Mouse (Mus musculus): ENCODE measurements around the gene Map3k6. TPM values are rescaled to one million over a fixed set of nuclear protein-coding genes. Genes with fewer than 3 reads are reported as not detected.

Gene Map3k6
- 1.8 TPM in 2 replicates for polyA plus RNA-seq (2015; fragmentation: Nextera tagmentation; extraction: Ambion mirVana)

- H3K4me3 ChIP-seq (ENCODE audit: low read depth, low read length) = peak within 1 kb of the TSS; percentile 57
- H3K27me3 ChIP-seq (replicated peaks; ENCODE audit: control insufficient read depth, insufficient read depth, low read length) = peaks cover 3% of the 10 kb centered on the region; the same call in 1 of the 2 replicates
- H3K27ac ChIP-seq (ENCODE audit: low read depth, low read length) = peak within 1 kb of the TSS; percentile 84
- peak within 1 kb of the TSS; percentile 98 for H3K4me2 ChIP-seq (replicated peaks; ENCODE audit: low read depth)
- ATAC-seq = peak; percentile 50
- peak within 1 kb of the TSS; percentile 53 for H3K9ac ChIP-seq (ENCODE audit: low read depth, low read length)
- 6% methylated on average over 16 of the region's 16 CpGs for WGBS
- no peaks in the 10 kb centered on the region for H3K36me3 ChIP-seq (ENCODE audit: control insufficient read depth, insufficient read depth)
- H3K9me3 ChIP-seq (ENCODE audit: control insufficient read depth) = no peaks in the 10 kb centered on the region
- TF ChIP-seq CTCF (IDR thresholded peaks at IDR 0.05; ENCODE audit: low read depth) = no peak
- H3K4me1 ChIP-seq (replicated peaks; ENCODE audit: control insufficient read depth, insufficient read depth, low read length) = no peaks in the 10 kb centered on the region
These were observed at the start of gene Map3k6 for GRCm38 (mm10) chr4:133240490-133240921. Gene Map3k6 (plus strand): TSS chr4:133240818.

GRCm38 (mm10) chr4:133194482-133194881, 46.1 kb upstream of the Map3k6 start:
- TF ChIP-seq CTCF (IDR thresholded peaks at IDR 0.05; ENCODE audit: low read depth) = no peak
- no peak for ATAC-seq
- no peaks in the 10 kb centered on the region for H3K9me3 ChIP-seq (ENCODE audit: control insufficient read depth)
- H3K27ac ChIP-seq (ENCODE audit: low read depth, low read length) = peak overlapping the region; percentile 21; the same call in 1 of the 2 replicates
- no peaks in the 10 kb centered on the region for H3K27me3 ChIP-seq (replicated peaks; ENCODE audit: control insufficient read depth, insufficient read depth, low read length)
- peaks cover 64% of the 10 kb centered on the region for H3K36me3 ChIP-seq (ENCODE audit: control insufficient read depth, insufficient read depth)
- no peak overlapping the region for H3K9ac ChIP-seq (ENCODE audit: low read depth, low read length)
- 84% methylated on average over 11 of the region's 11 CpGs for WGBS
- no peak overlapping the region for H3K4me2 ChIP-seq (replicated peaks; ENCODE audit: low read depth)
- peaks cover 4% of the 10 kb centered on the region; the same call in 1 of the 2 replicates for H3K4me1 ChIP-seq (replicated peaks; ENCODE audit: control insufficient read depth, insufficient read depth, low read length)
- no peak overlapping the region for H3K4me3 ChIP-seq (ENCODE audit: low read depth, low read length)

GRCm38 (mm10) chr4:133195014-133195413, 45.6 kb upstream of the Map3k6 start:
- WGBS = 43% methylated on average over 4 of the region's 4 CpGs
- no peak for TF ChIP-seq CTCF (IDR thresholded peaks at IDR 0.05; ENCODE audit: low read depth)
- Histone ChIP-seq H3K36me3 (ENCODE audit: control insufficient read depth, insufficient read depth) (peaks cover 59% of the 10 kb centered on the region), H3K4me2 (replicated peaks; ENCODE audit: low read depth) (no peak overlapping the region), H3K27me3 (replicated peaks; ENCODE audit: control insufficient read depth, insufficient read depth, low read length) (no peaks in the 10 kb centered on the region), H3K4me3 (ENCODE audit: low read depth, low read length) (no peak overlapping the region), H3K4me1 (replicated peaks; ENCODE audit: control insufficient read depth, insufficient read depth, low read length) (peaks cover 6% of the 10 kb centered on the region), H3K9me3 (ENCODE audit: control insufficient read depth) (no peaks in the 10 kb centered on the region), H3K27ac (ENCODE audit: low read depth, low read length) (no peak overlapping the region), H3K9ac (ENCODE audit: low read depth, low read length) (no peak overlapping the region)
- ATAC-seq = no peak

- Histone ChIP-seq H3K4me1 (replicated peaks; ENCODE audit: control insufficient read depth, insufficient read depth, low read length) (peaks cover 14% of the 10 kb centered on the region), H3K27me3 (replicated peaks; ENCODE audit: control insufficient read depth, insufficient read depth, low read length) (no peaks in the 10 kb centered on the region), H3K9me3 (ENCODE audit: control insufficient read depth) (no peaks in the 10 kb centered on the region), H3K36me3 (ENCODE audit: control insufficient read depth, insufficient read depth) (peaks cover 48% of the 10 kb centered on the region), H3K9ac (ENCODE audit: low read depth, low read length) (no peak overlapping the region), H3K4me2 (replicated peaks; ENCODE audit: low read depth) (no peak overlapping the region), H3K27ac (ENCODE audit: low read depth, low read length) (no peak overlapping the region), H3K4me3 (ENCODE audit: low read depth, low read length) (no peak overlapping the region)
- TF ChIP-seq CTCF (IDR thresholded peaks at IDR 0.05; ENCODE audit: low read depth) = no peak
- ATAC-seq = no peak
- 90% methylated on average over 2 of the region's 2 CpGs for WGBS
These were observed 44.5 kb upstream of the Map3k6 start for GRCm38 (mm10) chr4:133196136-133196535.

- Histone ChIP-seq H3K4me3 (ENCODE audit: low read depth, low read length) (no peak overlapping the region), H3K9me3 (ENCODE audit: control insufficient read depth) (no peaks in the 10 kb centered on the region), H3K9ac (ENCODE audit: low read depth, low read length) (no peak overlapping the region), H3K36me3 (ENCODE audit: control insufficient read depth, insufficient read depth) (peaks cover 41% of the 10 kb centered on the region), H3K27ac (ENCODE audit: low read depth, low read length) (no peak overlapping the region), H3K4me2 (replicated peaks; ENCODE audit: low read depth) (no peak overlapping the region), H3K27me3 (replicated peaks; ENCODE audit: control insufficient read depth, insufficient read depth, low read length) (no peaks in the 10 kb centered on the region), H3K4me1 (replicated peaks; ENCODE audit: control insufficient read depth, insufficient read depth, low read length) (peaks cover 14% of the 10 kb centered on the region)
- ATAC-seq = no peak
- 51% methylated on average over 7 of the region's 7 CpGs for WGBS
- TF ChIP-seq CTCF (IDR thresholded peaks at IDR 0.05; ENCODE audit: low read depth) = no peak
These were observed 43.8 kb upstream of the Map3k6 start for GRCm38 (mm10) chr4:133196852-133197251.

- 20% methylated on average over 5 of the region's 5 CpGs for WGBS
- Histone ChIP-seq H3K36me3 (ENCODE audit: control insufficient read depth, insufficient read depth) (peaks cover 36% of the 10 kb centered on the region), H3K27me3 (replicated peaks; ENCODE audit: control insufficient read depth, insufficient read depth, low read length) (no peaks in the 10 kb centered on the region), H3K4me3 (ENCODE audit: low read depth, low read length) (no peak overlapping the region), H3K4me1 (replicated peaks; ENCODE audit: control insufficient read depth, insufficient read depth, low read length) (peaks cover 14% of the 10 kb centered on the region), H3K9ac (ENCODE audit: low read depth, low read length) (no peak overlapping the region), H3K27ac (ENCODE audit: low read depth, low read length) (peak overlapping the region; percentile 57; the same call in 1 of the 2 replicates), H3K9me3 (ENCODE audit: control insufficient read depth) (no peaks in the 10 kb centered on the region), H3K4me2 (replicated peaks; ENCODE audit: low read depth) (no peak overlapping the region; the same call in 1 of the 2 replicates)
- ATAC-seq = no peak
- TF ChIP-seq CTCF (IDR thresholded peaks at IDR 0.05; ENCODE audit: low read depth) = no peak
These were observed 43.3 kb upstream of the Map3k6 start for GRCm38 (mm10) chr4:133197355-133197754.
